Mouse (Mus musculus) midbrain, embryonic 10.5 days (tissue): ENCODE results near the gene Cyp2ab1. TPM values are rescaled to one million over a fixed set of nuclear protein-coding genes. Genes with fewer than 3 reads are reported as not detected.

Experiments
- DNase-seq: peaks from one replicate; pipeline ENCODE4 v3.0.0-alpha.2; 2017; ENCODE audit warnings: low spot score
- H3K27ac ChIP-seq: fragments of 300-500 bp; sonication (generic); replicated peaks from 2 replicates; pipeline ENCODE4 v1.5.1; 2016; ENCODE audit warnings: mild to moderate bottlenecking
- H3K27me3 ChIP-seq: fragments of 300-500 bp; sonication (generic); 2 replicates; pipeline ENCODE4 v1.6.1; 2016; ENCODE audit warnings: low read depth, mild to moderate bottlenecking; ENCODE audit not compliant: poor library complexity, severe bottlenecking
- H3K36me3 ChIP-seq: fragments of 300-500 bp; sonication (generic); 2 replicates; pipeline ENCODE4 v1.6.1; 2016; ENCODE audit warnings: mild to moderate bottlenecking, moderate library complexity
- H3K4me1 ChIP-seq: fragments of 300-500 bp; sonication (generic); 2 replicates; pipeline ENCODE4 v1.6.1; 2016
- H3K4me3 ChIP-seq: fragments of 300-500 bp; sonication (generic); 2 replicates; pipeline ENCODE4 v1.5.1; 2016; ENCODE audit warnings: mild to moderate bottlenecking, moderate library complexity
- H3K9me3 ChIP-seq: fragments of 300-500 bp; sonication (generic); replicated peaks from 2 replicates; pipeline ENCODE4 v1.6.1; 2016; ENCODE audit warnings: mild to moderate bottlenecking
- WGBS: fragments of 180-500 bp; shearing (Covaris S2); methylation state at CpG from one replicate; pipeline ENCODE4 v1.1.7; 2016; 5-methylcytosine and 5-hydroxymethylcytosine counted together
- polyA plus RNA-seq: library from polyadenylated mRNA; unstranded; fragments of >200 nt; fragmentation: Nextera tagmentation; extraction: Ambion mirVana; gene quantifications from 2 replicates; pipeline ENCODE4 v1.2.1, GENCODE M21; 2016

Gene Cyp2ab1
- polyA plus RNA-seq, 1 experiment from 2014 or later = not detected

DNA sequence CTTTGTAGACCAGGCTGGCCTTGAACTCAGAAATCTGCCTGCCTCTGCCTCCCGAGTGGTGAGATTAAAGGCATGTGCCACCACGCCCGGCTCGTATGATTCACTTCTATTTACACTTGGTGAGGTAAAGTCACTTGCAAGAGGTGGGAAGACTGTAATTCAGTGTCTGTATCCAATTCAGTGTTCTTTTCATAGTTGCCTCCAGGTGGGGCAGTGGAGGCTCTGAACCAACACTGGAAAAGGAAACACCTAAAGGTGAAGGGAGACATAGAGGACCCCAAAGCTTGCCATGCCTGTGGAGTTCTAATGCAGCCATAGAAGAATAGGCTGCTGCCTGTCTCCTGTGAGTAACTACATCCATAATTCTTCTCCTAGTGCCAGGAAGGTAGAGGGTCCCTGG lies 2.9 kb downstream of the Cyp2ab1 start:
- H3K4me3 ChIP-seq = no peak overlapping the region
- H3K27me3 ChIP-seq = no peaks in the 10 kb centered on the region
- no peak for DNase-seq
- H3K9me3 ChIP-seq = no peaks in the 10 kb centered on the region
- 92% methylated on average over 4 of the region's 4 CpGs for WGBS
- no peak overlapping the region for H3K27ac ChIP-seq
- H3K4me1 ChIP-seq = no peaks in the 10 kb centered on the region
- no peaks in the 10 kb centered on the region for H3K36me3 ChIP-seq

DNA sequence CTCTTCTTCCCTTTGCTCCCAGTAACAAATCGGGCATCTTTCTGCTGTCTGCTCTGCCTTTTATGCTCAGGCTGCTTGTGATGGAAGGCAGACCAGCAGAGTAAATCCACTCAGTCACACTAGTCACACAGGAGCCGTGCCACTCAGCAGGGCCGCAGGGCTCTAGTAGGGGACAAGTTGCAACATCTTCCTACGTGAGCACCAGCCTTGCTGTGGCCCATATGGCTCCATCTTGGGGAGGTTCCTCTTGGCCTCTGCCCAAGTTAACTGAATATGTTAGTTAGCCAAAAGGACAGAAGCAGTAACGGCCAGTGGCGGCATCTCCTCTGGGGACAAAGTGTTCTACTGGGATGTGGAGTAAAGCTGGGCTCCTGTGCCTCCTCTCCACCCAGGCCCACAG lies 8.4 kb downstream of the Cyp2ab1 start:
- Histone ChIP-seq H3K36me3 (no peaks in the 10 kb centered on the region), H3K27ac (no peak overlapping the region), H3K27me3 (no peaks in the 10 kb centered on the region), H3K9me3 (no peaks in the 10 kb centered on the region), H3K4me1 (no peaks in the 10 kb centered on the region), H3K4me3 (no peak overlapping the region)
- 90% methylated on average over 6 of the region's 6 CpGs for WGBS
- no peak for DNase-seq

DNA sequence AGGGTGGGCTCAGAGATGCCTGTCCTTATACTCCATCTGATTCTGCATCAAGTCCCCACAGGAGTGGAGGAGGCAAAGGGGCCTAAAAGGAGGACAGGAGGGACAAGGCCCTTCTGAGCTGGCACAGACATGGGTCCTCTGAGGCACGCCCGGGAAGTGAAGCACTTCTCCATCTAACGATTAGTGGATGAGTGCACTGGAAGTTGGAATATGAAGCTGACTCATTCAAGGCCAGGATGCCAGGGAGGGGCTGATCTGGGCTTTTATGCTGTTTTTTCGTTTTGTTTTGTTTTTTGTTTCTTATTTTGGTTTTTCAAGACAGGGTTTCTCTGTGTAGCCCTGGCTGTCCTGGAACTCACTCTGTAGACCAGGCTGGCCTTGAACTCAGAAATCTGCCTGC lies 9.9 kb downstream of the Cyp2ab1 start:
- Histone ChIP-seq H3K4me3 (no peak overlapping the region), H3K27me3 (no peaks in the 10 kb centered on the region), H3K9me3 (no peaks in the 10 kb centered on the region), H3K27ac (no peak overlapping the region), H3K4me1 (no peaks in the 10 kb centered on the region), H3K36me3 (no peaks in the 10 kb centered on the region)
- DNase-seq = no peak
- 92% methylated on average over 4 of the region's 4 CpGs for whole genome bisulfite sequencing

DNA sequence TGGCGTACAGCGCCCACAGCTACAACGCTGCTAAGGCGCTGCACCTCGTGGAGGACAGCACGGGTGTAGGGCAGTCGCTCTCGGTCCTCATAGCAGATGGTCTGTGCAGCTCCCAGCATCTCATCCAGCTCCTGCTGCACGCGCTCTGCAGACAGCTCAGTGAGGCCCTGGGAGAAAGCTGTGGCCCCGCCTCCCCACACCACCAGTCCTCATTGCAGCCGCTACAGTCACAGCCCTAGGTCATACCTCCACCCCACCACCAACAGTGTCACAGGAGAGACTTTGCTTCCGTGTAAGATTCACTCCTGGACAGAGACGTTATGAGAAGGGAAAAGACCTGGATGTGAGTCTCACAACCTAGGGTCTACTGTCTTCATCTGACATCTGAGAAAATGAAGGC lies 12.9 kb downstream of the Cyp2ab1 start:
- WGBS = 70% methylated on average over 14 of the region's 14 CpGs
- DNase-seq = no peak
- Histone ChIP-seq H3K4me3 (no peak overlapping the region), H3K27me3 (no peaks in the 10 kb centered on the region), H3K36me3 (no peaks in the 10 kb centered on the region), H3K4me1 (no peaks in the 10 kb centered on the region), H3K27ac (no peak overlapping the region), H3K9me3 (no peaks in the 10 kb centered on the region)

DNA sequence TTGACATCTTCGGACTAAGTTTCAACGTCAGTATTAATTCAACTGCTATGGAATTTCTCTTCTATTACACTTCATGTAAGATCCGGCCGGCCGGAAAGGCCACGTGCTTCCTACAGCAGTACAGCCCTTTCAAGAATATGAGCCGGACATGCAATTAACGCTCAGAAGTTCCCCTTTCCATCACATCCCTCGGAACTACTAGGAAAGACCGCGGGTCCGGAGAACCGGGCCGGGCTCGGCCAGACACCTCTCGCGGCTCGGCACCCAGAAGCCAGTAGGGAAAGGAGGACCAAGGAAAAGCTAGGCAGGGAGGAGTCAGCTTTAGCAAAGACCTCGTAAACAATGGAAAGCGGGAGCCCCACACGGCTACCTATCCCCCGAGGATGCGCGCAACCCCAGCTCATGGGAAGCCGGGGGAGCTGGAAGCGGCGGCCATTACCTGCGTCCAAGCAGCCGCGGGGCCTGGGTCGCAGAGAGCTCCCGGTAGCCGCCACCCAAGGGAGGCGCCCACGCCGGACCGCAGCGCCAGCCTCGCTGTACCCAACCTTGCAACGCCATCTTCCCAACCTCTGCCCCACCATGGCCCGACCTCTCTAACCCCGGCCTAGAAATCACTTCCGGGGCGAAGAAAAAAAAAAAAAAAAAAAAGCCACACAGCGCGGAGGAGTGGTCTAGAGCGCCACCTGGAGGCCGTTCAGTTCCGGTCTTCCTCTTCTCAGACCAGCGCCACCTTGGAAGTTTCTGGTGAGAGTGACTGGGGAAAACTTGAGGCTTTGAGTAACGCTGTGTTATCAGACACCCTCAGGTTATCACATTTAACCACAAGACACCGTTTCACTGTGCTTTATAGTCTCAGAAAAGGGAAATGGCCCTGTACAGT lies 23.2 kb downstream of the Cyp2ab1 start, which contains the start of gene Parl:
Parl (minus strand) TSS at position 618 of the 880 bp plus-strand sequence.
- Histone ChIP-seq H3K4me1 (peaks cover 24% of the 10 kb centered on the region), H3K4me3 (peak within 1 kb of the TSS; percentile 97), H3K27ac (peak within 1 kb of the TSS; percentile 94), H3K36me3 (peaks cover 17% of the 10 kb centered on the region), H3K9me3 (no peaks in the 10 kb centered on the region), H3K27me3 (no peaks in the 10 kb centered on the region)
- under 1% methylated on average over 52 of the region's 52 CpGs for WGBS
- peak; percentile 87 for DNase-seq

DNA sequence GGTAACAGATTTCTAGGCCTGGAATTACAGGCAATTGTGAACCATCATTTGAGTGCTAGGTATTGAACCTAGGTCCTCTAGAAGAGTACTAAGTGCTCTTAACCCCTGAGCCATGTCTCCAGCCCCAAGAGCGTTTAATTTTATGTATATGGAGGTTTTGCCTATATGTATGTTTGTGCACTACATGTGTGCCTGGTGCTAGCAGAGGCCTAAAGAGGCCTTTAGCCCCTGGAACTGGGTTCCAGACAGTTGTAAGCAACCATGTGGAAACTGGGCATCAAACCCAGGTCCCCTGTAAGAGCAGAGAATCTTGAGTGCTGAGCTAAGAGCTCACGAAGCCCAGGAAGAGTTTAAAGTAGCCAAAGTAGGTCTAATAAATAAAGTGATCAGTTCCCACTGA lies 25.1 kb downstream of the Cyp2ab1 start:
- Histone ChIP-seq H3K27me3 (no peaks in the 10 kb centered on the region), H3K36me3 (peaks cover 37% of the 10 kb centered on the region), H3K4me1 (peaks cover 24% of the 10 kb centered on the region), H3K9me3 (no peaks in the 10 kb centered on the region), H3K4me3 (peak overlapping the region; percentile 97; the same call in 1 of the 2 replicates), H3K27ac (no peak overlapping the region)
- 88% methylated on average over 2 of the region's 2 CpGs for WGBS
- DNase-seq = no peak

DNA sequence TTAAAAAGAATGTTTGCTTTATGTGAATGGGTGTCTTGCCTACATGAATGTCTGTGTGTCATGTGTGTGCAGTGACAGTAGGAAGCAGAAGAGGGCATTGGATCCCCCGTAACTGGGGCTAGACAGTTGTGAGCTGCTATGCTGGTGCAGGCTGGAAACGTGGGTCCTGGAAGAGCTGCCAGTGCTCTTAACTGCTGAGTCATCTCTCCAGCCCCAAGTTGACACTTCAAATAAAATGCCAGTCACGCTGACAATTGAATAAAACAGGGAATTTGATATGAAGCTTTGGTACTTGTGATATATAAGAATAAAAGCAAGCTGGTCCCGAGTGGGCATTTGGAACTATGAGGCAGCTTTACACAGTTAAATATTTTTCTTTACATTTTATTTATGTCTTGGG lies 45.0 kb downstream of the Cyp2ab1 start:
- Histone ChIP-seq H3K4me1 (no peaks in the 10 kb centered on the region), H3K36me3 (peaks cover 80% of the 10 kb centered on the region), H3K27me3 (no peaks in the 10 kb centered on the region), H3K9me3 (no peaks in the 10 kb centered on the region), H3K27ac (no peak overlapping the region), H3K4me3 (no peak overlapping the region)
- WGBS = 91% methylated on average over 4 of the region's 4 CpGs
- DNase-seq = no peak

DNA sequence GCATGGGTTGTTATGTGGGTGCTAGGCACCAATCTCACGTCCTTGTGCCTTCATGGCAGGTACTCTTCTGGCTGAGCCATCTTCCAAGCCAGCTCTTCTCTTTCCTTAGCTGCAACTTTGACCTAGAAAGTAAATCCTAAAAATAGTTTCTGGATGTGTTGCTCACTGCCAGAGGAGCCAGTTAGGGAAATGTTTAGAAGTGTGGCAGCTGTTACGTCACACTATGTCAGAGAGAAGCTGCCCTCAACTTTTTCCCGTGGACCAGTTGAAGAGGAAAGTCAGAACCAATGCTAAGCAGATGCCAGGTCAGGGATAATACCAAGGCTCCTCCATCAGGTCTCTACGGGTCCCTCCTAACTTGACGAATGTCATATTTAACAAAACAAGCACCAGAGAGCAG lies 45.8 kb downstream of the Cyp2ab1 start:
- Histone ChIP-seq H3K36me3 (peaks cover 72% of the 10 kb centered on the region), H3K9me3 (no peaks in the 10 kb centered on the region), H3K27ac (no peak overlapping the region), H3K4me3 (no peak overlapping the region), H3K27me3 (no peaks in the 10 kb centered on the region), H3K4me1 (no peaks in the 10 kb centered on the region)
- no peak for DNase-seq
- 94% methylated on average over 5 of the region's 5 CpGs for WGBS

DNA sequence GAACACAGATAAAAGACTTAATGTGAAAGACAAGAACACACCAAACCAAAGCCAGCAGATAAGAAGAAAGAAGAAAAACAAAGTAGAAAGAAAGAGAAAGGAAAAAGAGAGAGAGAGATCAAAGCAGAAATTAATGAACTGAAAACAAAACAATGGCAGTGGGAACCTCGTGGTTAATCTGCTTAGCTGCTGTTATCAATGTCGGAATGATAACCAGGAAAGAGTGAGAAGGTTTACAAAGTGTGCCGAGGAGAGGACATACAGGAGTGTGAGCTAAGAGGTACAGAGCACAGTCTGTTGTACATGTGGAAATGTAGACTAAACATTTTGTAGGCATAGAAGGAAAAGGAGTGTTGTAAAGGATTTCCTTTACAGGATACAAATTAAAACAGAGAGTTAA lies 52.2 kb downstream of the Cyp2ab1 start:
- WGBS = 23% methylated on average over 3 of the region's 3 CpGs
- DNase-seq = no peak
- Histone ChIP-seq H3K4me3 (no peak overlapping the region), H3K36me3 (peaks cover 8% of the 10 kb centered on the region), H3K27me3 (no peaks in the 10 kb centered on the region), H3K27ac (no peak overlapping the region), H3K9me3 (no peaks in the 10 kb centered on the region), H3K4me1 (0 out of 2 replicates have a peak, but pooled peaks cover 8% of the 10 kb centered on the region)

DNA sequence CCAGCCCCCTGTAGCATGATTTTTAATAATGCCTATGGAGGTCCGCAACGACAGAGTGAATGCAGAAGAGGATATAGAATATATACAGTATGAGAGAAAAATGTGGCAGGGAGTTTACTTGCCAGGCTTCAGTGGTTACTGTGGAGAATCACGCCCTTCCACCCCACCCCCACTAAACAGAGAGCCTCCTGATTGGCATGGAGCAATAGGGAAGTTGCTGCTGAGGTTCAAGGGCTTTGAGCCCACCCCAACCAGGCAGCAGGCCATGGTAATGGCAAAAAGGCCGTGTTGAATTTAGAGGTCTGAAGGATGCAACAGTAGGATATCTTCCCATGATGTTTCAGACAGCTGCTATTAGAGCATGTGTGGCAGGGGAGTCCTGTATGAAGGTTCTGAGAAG lies 53.9 kb downstream of the Cyp2ab1 start:
- Histone ChIP-seq H3K4me3 (no peak overlapping the region), H3K27me3 (no peaks in the 10 kb centered on the region), H3K36me3 (no peaks in the 10 kb centered on the region), H3K27ac (no peak overlapping the region), H3K4me1 (0 out of 2 replicates have a peak, but pooled peaks cover 8% of the 10 kb centered on the region), H3K9me3 (no peaks in the 10 kb centered on the region)
- 86% methylated on average over 4 of the region's 4 CpGs for WGBS
- no peak for DNase-seq

DNA sequence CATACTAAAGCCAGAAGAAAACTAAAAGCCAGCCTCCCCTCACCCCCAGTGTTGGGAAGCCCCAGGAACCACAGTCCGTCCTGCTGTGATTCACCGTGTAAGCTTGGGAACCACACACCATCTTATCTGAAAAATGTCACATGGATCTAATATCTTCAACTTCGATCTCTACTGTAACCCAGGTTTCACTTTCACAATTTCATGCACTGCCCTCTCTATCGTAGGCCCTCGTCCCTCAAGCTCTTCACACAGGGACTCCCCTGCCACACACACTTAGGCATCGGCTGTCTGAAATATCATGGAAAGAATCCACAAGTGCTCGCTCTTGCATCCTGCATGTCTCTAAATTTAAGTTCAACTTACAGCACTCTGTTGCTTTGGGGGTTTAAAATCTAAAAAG lies 60.1 kb downstream of the Cyp2ab1 start:
- no peaks in the 10 kb centered on the region for H3K27me3 ChIP-seq
- no peak overlapping the region for H3K4me3 ChIP-seq
- DNase-seq = no peak
- no peaks in the 10 kb centered on the region for H3K9me3 ChIP-seq
- H3K4me1 ChIP-seq = no peaks in the 10 kb centered on the region
- WGBS = 85% methylated on average over 7 of the region's 7 CpGs
- no peak overlapping the region for H3K27ac ChIP-seq
- H3K36me3 ChIP-seq = no peaks in the 10 kb centered on the region
